15 mouse cellular contexts compared by ENCODE assay signal in genomic region chr10:40061926-40062325, GRCm38 (mm10). TPM values are rescaled to one million over a fixed set of nuclear protein-coding genes. Genes with fewer than 3 reads are reported as not detected.
"Had no signal": no experiment of that assay in that cellular context is flagged by ENCODE, and none has a peak within 500 bp of the region (broad histone marks: within the 10 kb centered on the region; RNA-seq: fewer than 3 reads in every experiment).

No protein-coding gene starts in this region.

- H3K27me3 ChIP-seq: midbrain, embryonic 12.5 days; neural tube, embryonic 13.5 days; stomach, embryonic 15.5 days had no signal

- H3K9ac ChIP-seq: midbrain, embryonic 12.5 days; neural tube, embryonic 13.5 days; stomach, embryonic 15.5 days had no signal

- DNase-seq: lung, adult 18-20 months; retina, postnatal 1 day; right cerebral cortex, postnatal 14 days; thymus, adult 2 months; thymus, postnatal 25 days had no signal

- ATAC-seq: hindbrain, embryonic 16.5 days; inflammation-experienced regulatory T-cells, adult 6 months; intestine, postnatal 0 days; midbrain, embryonic 16.5 days had no signal

- H3K4me1 ChIP-seq: stomach, embryonic 15.5 days had no signal

- H3K27ac ChIP-seq: left cerebral cortex, adult 2 months; limb, embryonic 10.5 days; midbrain, embryonic 12.5 days; neural tube, embryonic 13.5 days; stomach, embryonic 15.5 days had no signal

- H3K36me3 ChIP-seq: limb, embryonic 10.5 days; midbrain, embryonic 12.5 days; neural tube, embryonic 13.5 days; stomach, embryonic 15.5 days had no signal

- H3K4me2 ChIP-seq: midbrain, embryonic 12.5 days; neural tube, embryonic 13.5 days; stomach, embryonic 15.5 days had no signal

- H3K9me3 ChIP-seq: limb, embryonic 10.5 days; midbrain, embryonic 12.5 days; neural tube, embryonic 13.5 days; stomach, embryonic 15.5 days had no signal

- H3K4me3 ChIP-seq: left cerebral cortex, adult 2 months; limb, embryonic 10.5 days; midbrain, embryonic 12.5 days; neural tube, embryonic 13.5 days; stomach, embryonic 15.5 days had no signal

RNA-seq across cellular contexts. Expression of gene Mfsd4b1, which starts 36.9 kb away (rescaled TPM):
- total RNA-seq: megakaryocyte-erythroid progenitor cell, adult 5-6 weeks had no signal
- polyA plus RNA-seq: inflammation-experienced regulatory T-cells, adult 6 months; limb, embryonic 10.5 days; midbrain, embryonic 12.5 days had no signal
